Mouse (Mus musculus): Measurements from ENCODE around the gene Pik3r2.

Gene Pik3r2

GRCm38 (mm10) chr8:70801156-70801555 lies 24.6 kb upstream of the Pik3r2 start:
- DNase-seq: peak in 1 of 2 experiments; percentile 44

- no peak for DNase-seq
Measured at GRCm38 (mm10) chr8:70800648-70801047, 24.1 kb upstream of the Pik3r2 start.

- DNase-seq: no peak
Measured at GRCm38 (mm10) chr8:70798281-70798680, 21.8 kb upstream of the Pik3r2 start.

DNA sequence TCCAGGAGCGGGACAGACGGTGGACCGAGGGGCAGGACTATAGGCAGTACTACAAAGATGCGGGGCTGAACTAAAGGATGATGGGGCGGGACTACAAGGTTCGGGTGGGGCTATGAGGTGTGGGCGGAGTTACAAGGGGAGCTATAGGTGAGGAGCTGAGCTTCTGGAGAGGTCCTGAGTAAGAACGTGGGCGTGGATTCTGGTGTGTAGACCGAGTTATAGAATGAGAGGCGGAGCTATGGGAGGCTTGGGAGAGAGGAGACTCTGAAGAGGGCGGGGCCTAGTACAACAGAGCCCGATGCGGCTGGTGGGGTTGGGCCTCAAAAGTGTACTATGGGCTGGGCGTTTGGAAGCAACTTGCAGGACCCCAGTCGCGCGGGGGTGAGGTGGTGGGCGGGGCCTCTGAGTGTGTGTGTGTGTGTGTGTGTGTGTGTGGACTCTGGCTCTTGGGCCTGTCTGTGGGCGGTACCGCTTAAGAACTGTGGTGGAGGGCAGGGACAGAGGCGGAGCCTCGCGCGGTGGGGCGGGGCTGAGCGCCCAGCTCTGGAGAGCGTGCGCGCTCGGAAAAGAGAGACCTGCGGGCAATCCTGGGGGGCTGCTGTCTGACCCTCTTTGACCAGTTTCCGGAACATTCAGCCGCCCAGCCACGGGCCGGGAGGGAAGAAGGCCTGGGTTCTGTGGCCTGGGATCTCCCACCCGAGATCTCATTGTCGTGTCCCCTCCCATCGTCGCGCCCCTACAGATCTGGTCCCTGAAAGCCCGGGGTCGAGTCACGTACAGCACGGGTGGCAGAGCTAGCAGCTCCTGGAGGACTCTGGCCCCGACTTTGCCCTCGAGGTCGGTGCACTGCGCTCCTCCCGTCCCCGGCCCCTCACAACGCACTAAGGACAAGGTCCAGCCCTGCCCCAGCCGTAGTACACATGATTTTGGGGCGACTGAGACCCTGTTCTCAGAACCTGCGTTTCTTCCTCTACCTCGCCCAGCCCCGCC lies 20.9 kb upstream of the Pik3r2 start:
- peak; percentile 92 to 95 for DNase-seq

- no peak for DNase-seq
Measured at GRCm38 (mm10) chr8:70796403-70797080, 20.0 kb upstream of the Pik3r2 start.

- no peak for DNase-seq
Measured at GRCm38 (mm10) chr8:70795370-70795769, 18.9 kb upstream of the Pik3r2 start.

DNA sequence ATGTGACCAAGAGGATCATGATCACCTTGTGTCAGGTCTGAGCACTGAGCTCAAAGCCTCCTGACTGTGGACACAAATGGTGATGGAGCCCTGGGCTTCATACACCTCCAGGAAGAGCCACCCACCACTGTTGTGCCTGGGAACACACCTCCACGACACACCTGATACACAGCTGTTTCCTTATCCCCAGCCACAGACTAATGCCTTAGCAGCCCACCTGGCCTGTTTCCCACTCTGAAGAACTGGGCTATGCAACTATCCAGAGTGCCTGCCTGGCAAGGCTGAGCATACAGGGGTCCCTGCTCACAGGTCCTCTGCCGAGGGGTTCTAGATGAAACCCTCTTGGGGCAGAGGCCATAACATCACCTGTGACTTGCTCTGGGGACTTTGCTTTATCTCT lies 17.7 kb upstream of the Pik3r2 start:
- no peak for DNase-seq

DNA sequence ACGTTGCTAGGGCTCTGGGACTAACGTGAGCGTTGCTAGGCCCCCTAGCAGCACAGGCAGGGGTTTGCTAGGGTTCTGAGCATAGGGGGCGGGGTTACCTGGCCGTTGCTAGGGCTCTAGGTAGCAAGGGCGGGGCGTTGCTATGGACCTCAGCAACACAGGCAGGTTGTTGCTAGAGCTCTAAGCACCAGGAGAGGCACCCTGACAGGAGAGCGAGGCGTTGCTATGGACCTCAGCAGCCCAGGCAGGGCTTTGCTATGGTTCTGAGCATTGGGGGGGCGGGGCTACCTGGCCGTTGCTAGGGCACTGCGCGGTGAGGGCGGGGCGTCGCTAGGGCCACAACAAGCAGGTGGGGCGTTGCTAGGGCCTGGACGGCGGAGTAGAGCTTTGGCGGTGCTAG lies 16.2 kb upstream of the Pik3r2 start:
- DNase-seq: peak; percentile 89 to 92

- DNase-seq: peak; percentile 99
Measured at GRCm38 (mm10) chr8:70791975-70792691, 15.6 kb upstream of the Pik3r2 start.

- peak; percentile 53 to 69 for DNase-seq
Measured at GRCm38 (mm10) chr8:70791294-70791701, 14.8 kb upstream of the Pik3r2 start.

- DNase-seq: peak in 1 of 2 experiments; percentile 52
Measured at GRCm38 (mm10) chr8:70790846-70791245, 14.3 kb upstream of the Pik3r2 start.

- DNase-seq: no peak
Measured at GRCm38 (mm10) chr8:70789046-70789445, 12.5 kb upstream of the Pik3r2 start.

DNA sequence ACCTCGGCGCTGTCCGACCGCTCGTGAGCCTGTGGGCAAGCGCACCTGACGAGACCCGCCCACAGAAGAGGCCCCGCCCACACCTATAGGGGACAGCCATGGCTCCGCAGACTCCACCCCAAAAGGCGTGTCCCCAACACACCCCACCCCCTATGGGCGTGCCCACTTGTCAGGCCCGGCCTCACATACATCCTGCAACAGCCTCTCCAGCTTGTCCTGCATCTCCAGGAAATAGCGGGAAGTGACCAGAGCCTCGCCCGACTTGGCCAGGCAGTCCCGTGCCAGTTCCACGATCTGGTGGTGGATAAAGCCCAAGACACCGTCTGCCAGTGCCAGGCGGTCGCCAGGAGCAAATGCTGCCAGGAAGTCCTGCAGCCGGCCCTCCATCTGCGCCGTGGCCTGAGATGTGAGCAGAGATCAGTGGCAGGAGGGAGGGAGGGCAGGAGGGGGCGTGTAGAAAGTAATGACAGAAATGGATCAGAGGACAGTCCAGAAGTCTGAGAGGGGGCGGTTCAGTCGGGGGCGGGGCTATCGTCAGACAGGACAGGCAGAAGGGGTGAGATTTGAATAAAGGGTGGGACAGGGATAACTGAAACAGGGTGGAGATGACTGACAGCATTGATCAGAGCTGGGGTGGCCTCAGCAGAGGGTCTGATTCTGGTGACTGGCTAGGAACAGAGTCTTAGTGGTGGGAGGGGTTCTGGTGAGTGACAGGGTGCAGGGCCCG lies 11.6 kb upstream of the Pik3r2 start:
- DNase-seq: peak; percentile 78 to 84

- DNase-seq: no peak
Measured at GRCm38 (mm10) chr8:70787051-70787445, 10.5 kb upstream of the Pik3r2 start.

GRCm38 (mm10) chr8:70786291-70787050 lies 10.0 kb upstream of the Pik3r2 start:
- DNase-seq: no peak

- DNase-seq: no peak
Measured at GRCm38 (mm10) chr8:70780093-70780492, 3.6 kb upstream of the Pik3r2 start.

DNA sequence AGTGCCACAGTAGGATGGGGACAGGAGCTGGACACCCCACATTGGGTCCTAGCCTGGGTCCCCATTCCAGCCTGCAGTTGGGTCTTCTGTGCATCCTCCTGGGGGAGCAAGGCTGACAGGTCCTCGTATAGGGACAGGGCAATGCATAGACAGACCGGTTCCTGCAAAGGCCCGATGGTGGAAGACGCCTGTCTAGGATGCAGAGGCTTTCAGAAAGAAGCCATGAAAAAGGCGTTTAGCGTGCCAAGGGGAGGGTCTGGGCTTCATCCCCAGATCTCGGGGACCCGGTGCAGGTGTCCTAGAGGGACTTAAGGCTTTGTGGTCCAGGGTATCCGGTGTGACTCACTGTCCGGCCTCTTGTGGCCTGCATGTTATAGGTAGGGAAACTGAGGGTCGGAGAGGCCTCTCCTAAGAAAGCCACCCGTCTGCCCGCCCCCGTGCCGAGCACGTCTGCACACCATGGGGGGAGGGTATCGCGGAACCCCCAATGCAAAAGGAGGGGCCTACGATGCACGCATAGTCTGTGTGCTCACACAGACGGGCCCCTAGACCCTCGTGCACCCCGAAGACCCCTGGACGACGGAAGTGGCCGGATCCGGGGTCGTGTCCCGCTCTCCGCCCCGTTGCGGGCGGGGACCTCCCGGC lies 540 bp downstream of the Pik3r2 start:
- no peak for DNase-seq

DNA sequence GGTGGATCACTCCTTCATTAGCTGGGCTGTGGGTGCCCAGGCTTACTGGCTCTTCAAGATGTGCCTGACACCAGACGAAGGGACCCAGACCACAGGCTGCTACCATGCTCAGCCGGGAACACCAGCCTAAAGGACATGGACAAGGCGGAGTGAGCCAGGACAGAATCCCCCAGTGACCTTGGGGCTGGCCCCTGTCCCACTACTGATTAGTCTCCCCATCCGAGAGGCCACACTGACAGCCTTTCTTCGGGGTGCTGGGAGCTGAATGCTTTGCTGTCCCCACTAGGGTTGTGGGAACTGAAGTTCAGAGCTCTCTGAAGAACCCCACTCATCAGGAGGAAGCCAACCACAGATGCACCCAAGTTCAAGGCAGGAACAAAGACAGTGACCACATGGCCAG lies 1.3 kb downstream of the Pik3r2 start:
- DNase-seq: no peak

DNA sequence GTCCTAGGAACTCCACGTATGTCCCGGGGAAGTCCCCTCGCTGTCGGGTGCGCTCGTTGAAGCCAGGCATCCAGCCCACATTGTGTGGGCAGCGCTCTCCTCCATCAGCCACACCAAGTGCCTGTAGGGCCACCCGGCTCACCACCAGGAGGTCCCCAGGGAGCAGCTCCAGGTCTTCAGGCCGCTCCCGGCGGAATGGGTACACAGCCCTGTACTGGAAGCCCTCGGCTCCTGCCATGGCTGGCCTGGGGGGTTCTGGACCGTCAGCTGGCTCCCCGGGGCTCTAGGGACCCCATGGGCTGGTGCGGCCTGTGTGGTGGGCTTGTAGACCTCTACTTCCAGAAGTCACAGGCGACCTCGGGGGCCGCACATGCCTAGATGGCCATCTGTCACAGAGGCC lies 1.8 kb downstream of the Pik3r2 start:
- no peak for DNase-seq

GRCm38 (mm10) chr8:70773833-70774232 lies 2.7 kb downstream of the Pik3r2 start:
- DNase-seq: peak; percentile 71 to 84

- no peak for DNase-seq
Measured at GRCm38 (mm10) chr8:70773410-70773809, 3.1 kb downstream of the Pik3r2 start.

Measured in kidney, postnatal 4 days (tissue).